Mouse (Mus musculus): ENCODE results near the gene Piwil4.
"Not testable (repeated sequence)": the region's sequence is repeated elsewhere in the genome, so short reads cannot be mapped to it uniquely, and the experiment has no call there.

Gene Piwil4

GRCm38 (mm10) chr9:14726005-14726404, 14.5 kb downstream of the Piwil4 start:
- no peak for DNase-seq (ENCODE audit: low spot score in 2 of 2)

- DNase-seq (ENCODE audit: low spot score in 2 of 2) = no peak
These were observed 15.6 kb downstream of the Piwil4 start for GRCm38 (mm10) chr9:14724755-14725420.

- no peak for DNase-seq (ENCODE audit: low spot score in 2 of 2)
These were observed 18.9 kb downstream of the Piwil4 start for GRCm38 (mm10) chr9:14721610-14722009.

GRCm38 (mm10) chr9:14720384-14720783, 20.1 kb downstream of the Piwil4 start:
- no peak for DNase-seq (ENCODE audit: low spot score in 2 of 2)

GRCm38 (mm10) chr9:14718332-14718691, 22.2 kb downstream of the Piwil4 start:
- no peak for DNase-seq (ENCODE audit: low spot score in 2 of 2)

- DNase-seq (ENCODE audit: low spot score in 2 of 2) = no peak
These were observed 22.7 kb downstream of the Piwil4 start for GRCm38 (mm10) chr9:14717689-14718331.

GRCm38 (mm10) chr9:14715258-14715657, 25.3 kb downstream of the Piwil4 start:
- no peak for DNase-seq (ENCODE audit: low spot score in 2 of 2)

- DNase-seq (ENCODE audit: low spot score in 2 of 2) = no peak
These were observed 29.6 kb downstream of the Piwil4 start for GRCm38 (mm10) chr9:14710910-14711309.

- peak in 1 of 2 experiments; percentile 19 for DNase-seq (ENCODE audit: low spot score in 2 of 2)
These were observed 35.0 kb downstream of the Piwil4 start for GRCm38 (mm10) chr9:14705321-14706162.

- not testable (repeated sequence) for DNase-seq (ENCODE audit: low spot score in 2 of 2)
These were observed 39.7 kb downstream of the Piwil4 start for GRCm38 (mm10) chr9:14700795-14701194.

- no peak for DNase-seq (ENCODE audit: low spot score in 2 of 2)
These were observed 41.3 kb downstream of the Piwil4 start for GRCm38 (mm10) chr9:14699288-14699640.

GRCm38 (mm10) chr9:14698582-14699287, 41.8 kb downstream of the Piwil4 start:
- peak; percentile 81 to 86 for DNase-seq (ENCODE audit: low spot score in 2 of 2)

GRCm38 (mm10) chr9:14697903-14698302, 42.6 kb downstream of the Piwil4 start:
- DNase-seq (ENCODE audit: low spot score in 2 of 2) = no peak

- no peak for DNase-seq (ENCODE audit: low spot score in 2 of 2)
These were observed 51.0 kb downstream of the Piwil4 start for GRCm38 (mm10) chr9:14689376-14690108.

GRCm38 (mm10) chr9:14684363-14684762, 56.2 kb downstream of the Piwil4 start:
- DNase-seq (ENCODE audit: low spot score in 2 of 2) = no peak

- DNase-seq (ENCODE audit: low spot score in 2 of 2) = no peak
These were observed 57.8 kb downstream of the Piwil4 start for GRCm38 (mm10) chr9:14682741-14683140.

- no peak for DNase-seq (ENCODE audit: low spot score in 2 of 2)
These were observed 59.9 kb downstream of the Piwil4 start for GRCm38 (mm10) chr9:14680584-14680983.

GRCm38 (mm10) chr9:14675707-14676691, 64.5 kb downstream of the Piwil4 start:
- no peak for DNase-seq (ENCODE audit: low spot score in 2 of 2)

GRCm38 (mm10) chr9:14674506-14674905, 66.0 kb downstream of the Piwil4 start:
- DNase-seq (ENCODE audit: low spot score in 2 of 2) = peak in 1 of 2 experiments; percentile 35

- no peak for DNase-seq (ENCODE audit: low spot score in 2 of 2)
These were observed 67.4 kb downstream of the Piwil4 start for GRCm38 (mm10) chr9:14673109-14673508.
